12 mouse cellular contexts compared by ENCODE assay signal in the genomic region with DNA sequence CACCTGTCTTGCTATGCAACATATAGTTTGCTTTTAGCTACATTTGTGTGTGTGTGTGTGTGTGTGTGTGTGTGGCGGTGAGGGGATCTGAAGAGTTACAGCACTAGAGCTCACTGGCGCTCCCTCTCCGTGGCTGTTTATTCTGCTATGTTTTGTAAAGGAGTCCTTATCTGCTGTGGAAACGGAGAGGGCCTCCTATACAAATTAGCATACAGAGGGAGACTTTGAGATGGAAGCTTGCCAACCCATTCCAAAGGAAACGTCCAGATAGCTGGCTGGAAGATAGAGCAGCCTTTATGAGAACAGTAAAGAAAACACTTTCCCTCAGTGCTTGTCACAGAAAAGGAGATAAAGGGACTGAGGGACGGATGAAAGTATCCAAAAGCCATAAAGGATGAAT.
DNase-seq lines count a peak whose midpoint lies in the region; ATAC-seq and TF ChIP-seq lines count a peak whose summit lies in the region.
"Had no signal": no experiment of that assay in that cellular context is flagged by ENCODE, and none has a peak within 500 bp of the region (broad histone marks: within the 10 kb centered on the region; RNA-seq: fewer than 3 reads in every experiment).

No protein-coding gene starts in this region.

- peak overlapping the region; percentile 91 for H3K27ac ChIP-seq in heart, embryonic 13.5 days (replicated peaks)
- no peak overlapping the region for H3K27ac ChIP-seq in midbrain, embryonic 14.5 days (replicated peaks; ENCODE audit: low read depth, low read length)
- H3K27ac ChIP-seq in midbrain, postnatal 0 days (ENCODE audit: low read depth, low read length) = no peak overlapping the region
- H3K27ac ChIP-seq in lung, embryonic 16.5 days (ENCODE audit: low read length) = 0 out of 2 replicates have a peak overlapping the region, but pooled peaks have one; percentile 15
- H3K27ac ChIP-seq in stomach, postnatal 0 days (replicated peaks) = no peak overlapping the region
- no peak overlapping the region for H3K27ac ChIP-seq in liver, embryonic 11.5 days (ENCODE audit: low read depth, low read length)
- H3K27ac ChIP-seq: forebrain, embryonic 15.5 days had no signal

- no peak for TF ChIP-seq CTCF in midbrain, postnatal 0 days (IDR thresholded peaks at IDR 0.05)
- TF ChIP-seq CTCF in stomach, postnatal 0 days (IDR thresholded peaks at IDR 0.05; ENCODE audit: low read depth) = no peak

- no peaks in the 10 kb centered on the region for H3K36me3 ChIP-seq in heart, embryonic 13.5 days
- no peaks in the 10 kb centered on the region for H3K36me3 ChIP-seq in midbrain, embryonic 14.5 days (ENCODE audit: control insufficient read depth, insufficient read depth, low read length)
- H3K36me3 ChIP-seq in midbrain, postnatal 0 days (ENCODE audit: insufficient read depth, low read length) = no peaks in the 10 kb centered on the region
- H3K36me3 ChIP-seq in lung, embryonic 16.5 days (ENCODE audit: control insufficient read depth, insufficient read depth, low read length) = no peaks in the 10 kb centered on the region
- H3K36me3 ChIP-seq in stomach, postnatal 0 days (ENCODE audit: control insufficient read depth, insufficient read depth, low read length) = no peaks in the 10 kb centered on the region
- no peaks in the 10 kb centered on the region for H3K36me3 ChIP-seq in liver, embryonic 11.5 days (ENCODE audit: control insufficient read depth, insufficient read depth, low read length)
- H3K36me3 ChIP-seq: forebrain, embryonic 15.5 days had no signal

- TF ChIP-seq EP300 in stomach, postnatal 0 days (optimal IDR thresholded peaks at IDR 0.05) = no peak

- peaks cover 78% of the 10 kb centered on the region for H3K4me1 ChIP-seq in heart, embryonic 13.5 days
- no peaks in the 10 kb centered on the region for H3K4me1 ChIP-seq in midbrain, embryonic 14.5 days (ENCODE audit: control insufficient read depth, insufficient read depth, low read length)
- H3K4me1 ChIP-seq in midbrain, postnatal 0 days (ENCODE audit: insufficient read depth, low read length) = 0 out of 2 replicates have a peak, but pooled peaks cover 2% of the 10 kb centered on the region
- peaks cover 26% of the 10 kb centered on the region for H3K4me1 ChIP-seq in lung, embryonic 16.5 days (replicated peaks; ENCODE audit: control insufficient read depth, insufficient read depth, low read length)
- H3K4me1 ChIP-seq in stomach, postnatal 0 days (replicated peaks; ENCODE audit: control insufficient read depth, insufficient read depth) = no peaks in the 10 kb centered on the region
- no peaks in the 10 kb centered on the region for H3K4me1 ChIP-seq in liver, embryonic 11.5 days (replicated peaks; ENCODE audit: control insufficient read depth, insufficient read depth, low read length)

- no peaks in the 10 kb centered on the region for H3K27me3 ChIP-seq in heart, embryonic 13.5 days (replicated peaks)
- no peaks in the 10 kb centered on the region for H3K27me3 ChIP-seq in midbrain, embryonic 14.5 days (ENCODE audit: control insufficient read depth, insufficient read depth, low read length)
- no peaks in the 10 kb centered on the region for H3K27me3 ChIP-seq in midbrain, postnatal 0 days (ENCODE audit: insufficient read depth, low read length)
- no peaks in the 10 kb centered on the region for H3K27me3 ChIP-seq in lung, embryonic 16.5 days (ENCODE audit: control insufficient read depth, insufficient read depth, low read depth, low read length)
- no peaks in the 10 kb centered on the region for H3K27me3 ChIP-seq in stomach, postnatal 0 days (ENCODE audit: control insufficient read depth, insufficient read depth, low read length)
- no peaks in the 10 kb centered on the region for H3K27me3 ChIP-seq in liver, embryonic 11.5 days (replicated peaks; ENCODE audit: control insufficient read depth, insufficient read depth, low read length)
- H3K27me3 ChIP-seq: forebrain, embryonic 15.5 days had no signal

- H3K4me3 ChIP-seq in heart, embryonic 13.5 days = no peak overlapping the region
- no peak overlapping the region for H3K4me3 ChIP-seq in midbrain, embryonic 14.5 days (replicated peaks; ENCODE audit: low read depth, low read length)
- no peak overlapping the region for H3K4me3 ChIP-seq in midbrain, postnatal 0 days (ENCODE audit: low read depth, low read length)
- H3K4me3 ChIP-seq in lung, embryonic 16.5 days (ENCODE audit: low read length) = no peak overlapping the region
- H3K4me3 ChIP-seq in stomach, postnatal 0 days (ENCODE audit: low read depth, low read length) = no peak overlapping the region
- no peak overlapping the region for H3K4me3 ChIP-seq in liver, embryonic 11.5 days (ENCODE audit: low read depth, low read length)
- H3K4me3 ChIP-seq: forebrain, embryonic 15.5 days had no signal

- WGBS in heart, embryonic 13.5 days = 9% methylated on average over 6 of the region's 6 CpGs
- WGBS in midbrain, embryonic 14.5 days = 35% methylated on average over 6 of the region's 6 CpGs
- WGBS in midbrain, postnatal 0 days = 28% methylated on average over 6 of the region's 6 CpGs
- WGBS in lung, embryonic 16.5 days = 8% methylated on average over 6 of the region's 6 CpGs
- WGBS in stomach, postnatal 0 days = 19% methylated on average over 6 of the region's 6 CpGs
- WGBS in liver, embryonic 11.5 days = 39% methylated on average over 6 of the region's 6 CpGs

- peak overlapping the region; percentile 44 for H3K4me2 ChIP-seq in heart, embryonic 13.5 days
- H3K4me2 ChIP-seq in midbrain, embryonic 14.5 days (ENCODE audit: low read length) = no peak overlapping the region
- H3K4me2 ChIP-seq in midbrain, postnatal 0 days (ENCODE audit: low read depth, low read length, poor library complexity, severe bottlenecking) = no peak overlapping the region
- H3K4me2 ChIP-seq in lung, embryonic 16.5 days (ENCODE audit: low read depth, low read length) = no peak overlapping the region
- no peak overlapping the region for H3K4me2 ChIP-seq in stomach, postnatal 0 days (replicated peaks; ENCODE audit: low read depth)
- no peak overlapping the region for H3K4me2 ChIP-seq in liver, embryonic 11.5 days
- H3K4me2 ChIP-seq: forebrain, embryonic 15.5 days had no signal

- ATAC-seq in heart, embryonic 13.5 days (ENCODE audit: extremely low read depth, insufficient number of reproducible peaks, low FRiP score, low TSS enrichment) = peak; percentile 71
- ATAC-seq in midbrain, embryonic 14.5 days (ENCODE audit: low FRiP score, low TSS enrichment) = no peak; the same call in 1 of the 2 replicates
- no peak for ATAC-seq in midbrain, postnatal 0 days (ENCODE audit: low FRiP score)
- peak; percentile 77 for ATAC-seq in lung, embryonic 16.5 days (ENCODE audit: low read depth)
- ATAC-seq in stomach, postnatal 0 days (ENCODE audit: low FRiP score, low TSS enrichment) = peak; percentile 57; the same call in 1 of the 2 replicates
- ATAC-seq in liver, embryonic 11.5 days (replicated peaks; ENCODE audit: low FRiP score) = no peak
- ATAC-seq: forebrain, embryonic 15.5 days had no signal

- no peak overlapping the region for H3K9ac ChIP-seq in heart, embryonic 13.5 days
- no peak overlapping the region for H3K9ac ChIP-seq in midbrain, embryonic 14.5 days (replicated peaks; ENCODE audit: low read length)
- H3K9ac ChIP-seq in midbrain, postnatal 0 days (replicated peaks; ENCODE audit: low read length, poor library complexity, severe bottlenecking) = no peak overlapping the region
- no peak overlapping the region for H3K9ac ChIP-seq in lung, embryonic 16.5 days (ENCODE audit: low read length)
- H3K9ac ChIP-seq in stomach, postnatal 0 days (ENCODE audit: low read length) = no peak overlapping the region
- H3K9ac ChIP-seq in liver, embryonic 11.5 days (ENCODE audit: low read depth, low read length) = no peak overlapping the region
- H3K9ac ChIP-seq: forebrain, embryonic 15.5 days had no signal

- H3K9me3 ChIP-seq in heart, embryonic 13.5 days = no peaks in the 10 kb centered on the region
- no peaks in the 10 kb centered on the region for H3K9me3 ChIP-seq in midbrain, embryonic 14.5 days (ENCODE audit: control insufficient read depth, low read length)
- H3K9me3 ChIP-seq in midbrain, postnatal 0 days (ENCODE audit: low read length) = no peaks in the 10 kb centered on the region
- H3K9me3 ChIP-seq in lung, embryonic 16.5 days (ENCODE audit: control insufficient read depth, low read length) = no peaks in the 10 kb centered on the region
- H3K9me3 ChIP-seq in stomach, postnatal 0 days (ENCODE audit: control insufficient read depth, low read length) = no peaks in the 10 kb centered on the region
- H3K9me3 ChIP-seq in liver, embryonic 11.5 days (ENCODE audit: control insufficient read depth, low read length) = no peaks in the 10 kb centered on the region
- H3K9me3 ChIP-seq: forebrain, embryonic 15.5 days had no signal

- no peak for DNase-seq in heart, adult 8-10 months (ENCODE audit: low spot score)
- peak; percentile 71 for DNase-seq in midbrain, embryonic 14.5 days
- no peak for DNase-seq in midbrain, postnatal 0 days (ENCODE audit: low spot score)
- DNase-seq in stomach, postnatal 0 days (ENCODE audit: low spot score) = peak; percentile 36
- no peak for DNase-seq in liver, embryonic 11.5 days (ENCODE audit: low spot score)
- DNase-seq: embryo, embryonic 11 days; liver; right cerebral cortex, postnatal 14 days; thymus, adult 18-20 months had no signal

Comparison
In these comparisons a context has a peak if more than half of its experiments do, and no peak if none do; other contexts are left out.
1. DNase-seq: peak in midbrain, embryonic 14.5 days (single experiment) and stomach, postnatal 0 days (single experiment); none in heart, adult 8-10 months (single experiment), midbrain, postnatal 0 days (single experiment) and liver, embryonic 11.5 days (single experiment).
2. ATAC-seq: peak in heart, embryonic 13.5 days (single experiment), lung, embryonic 16.5 days (single experiment) and stomach, postnatal 0 days (single experiment); none in midbrain, embryonic 14.5 days (single experiment), midbrain, postnatal 0 days (single experiment) and liver, embryonic 11.5 days (single experiment).
3. H3K27ac ChIP-seq: peak in heart, embryonic 13.5 days (single experiment) and lung, embryonic 16.5 days (single experiment); none in midbrain, embryonic 14.5 days (single experiment), midbrain, postnatal 0 days (single experiment), stomach, postnatal 0 days (single experiment) and liver, embryonic 11.5 days (single experiment).